Mouse (Mus musculus) heart, embryonic 12.5 days (tissue): ENCODE measurements around the gene Pde2a. TPM values are rescaled to one million over a fixed set of nuclear protein-coding genes. Genes with fewer than 3 reads are reported as not detected.
A peak's percentile ranks its signal among the peaks of the same experiment; 100 is the strongest.

Source experiments
- ATAC-seq: fragments of 200-750 bp; cut with Nextera tagmentation; 2 replicates; pipeline ENCODE4 v1.8.0; 2017; ENCODE audit warnings: moderate TSS enrichment, moderate library complexity; ENCODE audit not compliant: insufficient number of reproducible peaks, low FRiP score
- H3K27ac ChIP-seq: fragments of 300-500 bp; sonication (generic); 2 replicates; pipeline ENCODE4 v1.5.1; 2016; ENCODE audit warnings: mild to moderate bottlenecking, moderate library complexity; ENCODE audit not compliant: poor library complexity, severe bottlenecking
- H3K27me3 ChIP-seq: fragments of 300-500 bp; sonication (generic); replicated peaks from 2 replicates; pipeline ENCODE4 v1.6.1; 2016; ENCODE audit warnings: mild to moderate bottlenecking, moderate library complexity
- H3K36me3 ChIP-seq: fragments of 300-500 bp; sonication (generic); 2 replicates; pipeline ENCODE4 v1.6.1; 2016; ENCODE audit warnings: mild to moderate bottlenecking, moderate library complexity
- H3K4me1 ChIP-seq: fragments of 300-500 bp; sonication (generic); replicated peaks from 2 replicates; pipeline ENCODE4 v1.6.1; 2016; ENCODE audit warnings: mild to moderate bottlenecking
- H3K4me2 ChIP-seq: fragments of 300-500 bp; sonication (generic); 2 replicates; pipeline ENCODE4 v1.6.1; 2016; ENCODE audit warnings: mild to moderate bottlenecking, moderate library complexity
- H3K4me3 ChIP-seq: fragments of 300-500 bp; sonication (generic); 2 replicates; pipeline ENCODE4 v1.5.1; 2016; ENCODE audit warnings: mild to moderate bottlenecking
- H3K9ac ChIP-seq: fragments of 300-500 bp; sonication (generic); 2 replicates; pipeline ENCODE4 v1.6.1; 2016; ENCODE audit warnings: mild to moderate bottlenecking, moderate library complexity
- H3K9me3 ChIP-seq: fragments of 300-500 bp; sonication (generic); replicated peaks from 2 replicates; pipeline ENCODE4 v1.6.1; 2016; ENCODE audit warnings: mild to moderate bottlenecking, moderate library complexity
- WGBS: fragments of 180-500 bp; shearing (Covaris S2); methylation state at CpG from one replicate; pipeline ENCODE4 v1.1.7; 2016; 5-methylcytosine and 5-hydroxymethylcytosine counted together
- polyA plus RNA-seq: library from polyadenylated mRNA; unstranded; fragments of >200 nt; fragmentation: Nextera tagmentation; extraction: Ambion mirVana; gene quantifications from 2 replicates; pipeline ENCODE4 v1.2.1, GENCODE M21; 2016

Gene Pde2a
- polyA plus RNA-seq, 1 experiment from 2014 or later, result 6.2 TPM

DNA sequence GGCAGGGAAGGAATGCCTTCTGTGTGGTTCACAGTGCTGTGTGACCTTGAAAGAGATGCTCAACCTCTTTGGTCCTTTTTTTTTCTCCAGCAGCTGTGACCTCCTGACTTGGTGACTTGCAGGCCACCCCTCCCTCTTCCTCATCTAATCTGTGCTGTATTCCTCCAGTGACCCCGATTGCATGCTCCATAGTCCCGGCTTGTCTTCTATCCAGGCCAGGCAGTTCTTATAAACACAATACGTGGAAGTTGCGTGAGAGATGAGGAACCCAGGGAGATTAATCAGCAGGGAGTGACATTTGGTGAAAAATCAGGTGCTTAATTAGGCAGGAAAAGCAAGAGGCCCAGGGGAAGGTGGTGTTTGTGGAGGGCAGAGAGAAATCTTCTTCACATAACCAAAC, 69.5 kb downstream of the Pde2a start:
- ATAC-seq, result no peak

DNA sequence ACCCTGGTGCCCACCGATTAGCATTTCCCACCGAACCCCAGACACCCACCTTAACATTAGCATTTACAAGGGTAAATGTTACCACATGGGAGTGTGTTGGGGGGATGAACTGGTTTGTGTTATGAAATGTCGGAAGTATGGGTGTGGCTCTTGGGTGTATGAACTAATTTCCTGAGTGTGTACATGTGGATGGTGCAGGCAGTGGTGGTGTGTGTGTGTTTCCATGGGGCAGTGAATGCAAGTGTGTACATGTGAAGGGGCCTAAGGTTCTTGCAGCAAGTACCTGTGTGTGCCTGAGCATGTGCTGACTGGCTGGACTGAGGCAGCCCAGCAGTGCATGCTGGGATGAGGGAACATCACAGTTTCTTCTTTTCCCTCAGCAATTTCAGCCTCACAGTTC, 76.9 kb downstream of the Pde2a start:
- peaks cover 67% of the 10 kb centered on the region for H3K27me3 ChIP-seq

More for the DNA sequence above, 69.5 kb downstream of the Pde2a start:
- Histone ChIP-seq H3K27me3 (peaks cover 11% of the 10 kb centered on the region; the same call in 1 of the 2 replicates), H3K4me2 (no peak overlapping the region), H3K27ac (no peak overlapping the region), H3K9ac (no peak overlapping the region), H3K9me3 (peaks cover 4% of the 10 kb centered on the region; the same call in 1 of the 2 replicates), H3K4me3 (no peak overlapping the region), H3K36me3 (no peaks in the 10 kb centered on the region), H3K4me1 (no peaks in the 10 kb centered on the region)
- WGBS, result 40% methylated on average over 4 of the region's 4 CpGs

DNA sequence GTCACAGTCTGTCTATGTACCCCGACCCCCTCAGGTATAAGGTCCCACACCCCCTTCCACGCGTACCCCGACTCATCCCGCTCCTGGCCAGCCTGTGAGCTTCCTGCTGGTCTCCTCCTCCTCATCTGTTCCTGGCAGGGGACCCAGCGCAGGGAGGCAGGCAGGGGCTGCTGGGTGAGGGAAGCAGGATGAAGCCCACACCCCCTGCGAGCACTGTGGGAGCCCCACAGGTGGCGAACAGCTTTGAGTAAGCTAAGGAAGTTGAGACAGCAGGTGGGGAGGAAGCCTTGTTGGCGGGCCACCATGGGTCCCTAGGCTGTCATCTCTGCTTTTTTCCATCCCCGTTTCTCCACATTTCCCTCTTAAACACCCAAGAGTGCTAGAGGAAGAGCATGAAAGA, 77.8 kb downstream of the Pde2a start:
- H3K9me3 ChIP-seq, result no peaks in the 10 kb centered on the region
- H3K27ac ChIP-seq, result no peak overlapping the region
- 0 out of 2 replicates have a peak, but pooled peaks cover 4% of the 10 kb centered on the region for H3K4me1 ChIP-seq
- no peaks in the 10 kb centered on the region for H3K36me3 ChIP-seq
- H3K4me3 ChIP-seq, result no peak overlapping the region
- H3K27me3 ChIP-seq, result peaks cover 74% of the 10 kb centered on the region
- ATAC-seq, result no peak
- H3K4me2 ChIP-seq, result no peak overlapping the region
- 38% methylated on average over 10 of the region's 10 CpGs for WGBS
- H3K9ac ChIP-seq, result no peak overlapping the region

More for the DNA sequence above, 76.9 kb downstream of the Pde2a start:
- H3K36me3 ChIP-seq, result no peaks in the 10 kb centered on the region
- no peak overlapping the region for H3K4me2 ChIP-seq
- no peaks in the 10 kb centered on the region for H3K4me1 ChIP-seq
- ATAC-seq, result no peak
- no peaks in the 10 kb centered on the region for H3K9me3 ChIP-seq
- no peak overlapping the region for H3K4me3 ChIP-seq
- no peak overlapping the region for H3K9ac ChIP-seq
- whole genome bisulfite sequencing, result 76% methylated on average over 3 of the region's 3 CpGs
- H3K27ac ChIP-seq, result no peak overlapping the region

DNA sequence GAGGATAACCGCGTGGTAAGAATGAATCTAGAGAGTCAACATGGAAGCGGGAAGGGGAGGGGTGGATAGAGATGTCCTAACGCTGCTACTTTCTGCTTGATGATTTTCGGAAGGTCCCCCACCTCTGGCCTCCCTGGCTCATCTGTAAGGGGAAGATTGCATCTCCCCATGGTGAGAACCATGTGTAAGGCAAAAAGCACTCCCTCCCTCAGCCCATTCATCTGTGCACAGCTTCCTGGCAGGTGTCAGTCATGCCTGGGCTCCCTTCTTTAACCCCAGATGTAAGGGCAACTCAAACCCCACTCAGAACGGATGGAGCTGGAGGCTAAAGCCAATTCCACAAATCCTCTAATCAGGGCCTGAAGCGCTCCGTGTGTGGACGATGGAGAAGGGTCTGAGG, 78.2 kb downstream of the Pde2a start:
- no peak for ATAC-seq
- 69% methylated on average over 9 of the region's 9 CpGs for WGBS
- Histone ChIP-seq H3K27ac (no peak overlapping the region), H3K36me3 (no peaks in the 10 kb centered on the region), H3K9ac (no peak overlapping the region), H3K27me3 (peaks cover 79% of the 10 kb centered on the region), H3K4me3 (no peak overlapping the region), H3K4me2 (no peak overlapping the region), H3K9me3 (no peaks in the 10 kb centered on the region), H3K4me1 (peaks cover 8% of the 10 kb centered on the region; the same call in 1 of the 2 replicates)

DNA sequence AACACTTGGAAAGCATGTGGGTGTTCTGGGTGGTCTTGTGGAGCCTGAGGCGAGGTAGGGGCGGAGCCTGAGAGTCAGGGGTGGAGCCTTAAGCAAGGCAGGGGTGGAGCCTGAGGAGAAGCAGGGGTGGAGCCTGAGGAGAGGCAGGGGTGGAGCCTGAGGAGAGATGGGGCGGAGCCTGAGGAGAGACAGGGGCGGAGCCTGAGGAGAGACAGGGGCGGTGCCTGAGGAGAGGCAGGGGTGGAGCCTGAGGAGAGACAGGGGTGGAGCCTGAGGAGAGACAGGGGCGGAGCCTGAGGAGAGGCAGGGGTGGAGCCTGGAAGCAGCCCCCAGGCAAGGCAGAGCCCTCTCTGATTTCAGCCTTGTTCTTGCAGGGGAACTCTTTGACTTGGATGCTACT, 79.7 kb downstream of the Pde2a start:
- Histone ChIP-seq H3K36me3 (no peaks in the 10 kb centered on the region), H3K9me3 (no peaks in the 10 kb centered on the region), H3K27ac (no peak overlapping the region), H3K4me2 (no peak overlapping the region), H3K4me1 (peaks cover 10% of the 10 kb centered on the region; the same call in 1 of the 2 replicates), H3K9ac (no peak overlapping the region), H3K4me3 (no peak overlapping the region), H3K27me3 (peaks cover 83% of the 10 kb centered on the region)
- 66% methylated on average over 6 of the region's 6 CpGs for WGBS
- no peak for ATAC-seq

DNA sequence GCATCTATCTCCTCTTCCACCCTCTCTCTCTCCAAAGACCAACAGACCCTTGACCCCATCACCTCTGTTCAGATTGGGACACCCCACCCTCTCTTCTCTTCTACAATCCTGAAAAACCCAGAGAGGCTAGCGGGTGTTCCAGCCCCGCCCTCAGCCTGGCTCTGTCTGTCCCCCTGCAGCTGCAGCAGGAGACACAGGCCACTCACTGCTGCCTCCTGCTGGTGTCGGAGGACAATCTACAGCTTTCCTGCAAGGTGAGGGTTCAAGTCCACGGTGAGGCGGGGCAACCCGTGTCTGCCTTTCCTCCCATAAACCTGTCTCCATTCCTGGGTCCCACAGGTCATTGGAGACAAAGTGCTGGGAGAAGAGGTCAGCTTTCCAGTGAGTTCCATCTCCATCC, 80.2 kb downstream of the Pde2a start:
- Histone ChIP-seq H3K27ac (no peak overlapping the region), H3K9ac (no peak overlapping the region), H3K27me3 (peaks cover 79% of the 10 kb centered on the region), H3K4me3 (no peak overlapping the region), H3K9me3 (no peaks in the 10 kb centered on the region), H3K4me2 (no peak overlapping the region), H3K4me1 (peaks cover 10% of the 10 kb centered on the region; the same call in 1 of the 2 replicates), H3K36me3 (no peaks in the 10 kb centered on the region)
- WGBS, result 42% methylated on average over 6 of the region's 6 CpGs
- no peak for ATAC-seq

DNA sequence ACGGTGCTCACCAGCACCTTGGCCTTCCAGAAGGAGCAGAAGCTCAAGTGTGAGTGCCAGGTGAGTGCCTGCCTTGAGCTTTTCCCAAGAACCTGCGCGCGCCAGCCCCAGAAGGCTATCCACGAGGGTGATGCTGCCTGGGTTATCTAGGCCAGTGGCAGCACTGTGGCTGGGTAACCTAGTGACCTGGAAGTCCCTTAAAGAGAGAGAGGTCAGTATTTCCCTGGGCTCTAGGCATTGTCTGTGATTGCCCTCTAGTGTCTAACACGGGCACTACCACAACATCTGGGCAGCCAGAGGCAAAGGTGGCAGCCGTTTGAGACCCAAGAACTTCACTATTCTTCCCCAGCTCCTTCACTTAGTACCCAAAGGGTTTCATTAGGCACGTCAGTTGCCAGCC, 81.9 kb downstream of the Pde2a start:
- Histone ChIP-seq H3K9ac (no peak overlapping the region), H3K36me3 (no peaks in the 10 kb centered on the region), H3K9me3 (no peaks in the 10 kb centered on the region), H3K27me3 (peaks cover 62% of the 10 kb centered on the region), H3K27ac (no peak overlapping the region), H3K4me2 (no peak overlapping the region), H3K4me3 (no peak overlapping the region), H3K4me1 (peaks cover 10% of the 10 kb centered on the region; the same call in 1 of the 2 replicates)
- 18% methylated on average over 8 of the region's 8 CpGs for WGBS
- no peak for ATAC-seq

DNA sequence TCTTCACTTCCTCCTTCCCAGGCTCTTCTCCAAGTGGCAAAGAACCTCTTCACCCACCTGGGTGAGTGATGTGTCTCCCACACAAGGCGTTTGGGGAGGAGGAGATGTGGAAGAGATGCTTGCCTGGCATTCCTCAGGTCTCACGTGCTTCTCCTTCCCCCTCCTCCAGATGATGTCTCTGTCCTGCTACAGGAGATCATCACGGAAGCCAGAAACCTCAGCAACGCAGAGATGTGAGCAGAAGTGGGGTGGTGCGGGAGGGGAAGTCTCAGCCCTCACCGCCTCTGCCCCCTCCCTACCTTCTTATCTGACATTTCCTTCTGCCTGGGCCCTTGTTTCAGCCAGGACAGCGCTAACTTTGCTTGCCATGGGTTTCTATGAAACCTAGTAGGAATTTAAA, 82.3 kb downstream of the Pde2a start:
- Histone ChIP-seq H3K36me3 (no peaks in the 10 kb centered on the region), H3K4me2 (no peak overlapping the region), H3K27me3 (peaks cover 58% of the 10 kb centered on the region), H3K4me3 (no peak overlapping the region), H3K27ac (no peak overlapping the region), H3K4me1 (peaks cover 10% of the 10 kb centered on the region; the same call in 1 of the 2 replicates), H3K9me3 (no peaks in the 10 kb centered on the region), H3K9ac (no peak overlapping the region)
- ATAC-seq, result no peak
- 22% methylated on average over 7 of the region's 7 CpGs for WGBS

DNA sequence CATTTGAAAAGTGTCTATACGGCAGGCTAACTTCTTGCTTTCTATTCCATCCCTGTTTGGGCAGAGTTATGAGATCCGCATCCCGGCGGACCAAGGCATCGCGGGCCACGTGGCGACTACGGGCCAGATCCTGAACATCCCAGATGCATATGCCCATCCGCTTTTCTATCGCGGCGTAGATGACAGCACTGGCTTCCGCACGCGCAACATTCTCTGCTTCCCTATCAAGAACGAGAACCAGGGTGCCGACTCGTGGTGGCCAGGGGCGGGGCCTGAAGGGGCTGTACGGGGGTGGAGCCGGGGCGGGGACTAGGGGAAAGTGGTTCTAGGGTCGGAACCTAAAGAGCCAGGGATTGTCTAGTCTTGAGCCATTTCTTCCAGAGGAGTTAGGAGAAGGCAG, 83.0 kb downstream of the Pde2a start:
- peak overlapping the region; percentile 64 for H3K4me2 ChIP-seq
- peaks cover 10% of the 10 kb centered on the region; the same call in 1 of the 2 replicates for H3K4me1 ChIP-seq
- 5% methylated on average over 24 of the region's 24 CpGs for WGBS
- no peak; the same call in 1 of the 2 replicates for ATAC-seq
- no peaks in the 10 kb centered on the region for H3K9me3 ChIP-seq
- no peak overlapping the region for H3K9ac ChIP-seq
- H3K27ac ChIP-seq, result no peak overlapping the region
- peak overlapping the region; percentile 32 for H3K4me3 ChIP-seq
- no peaks in the 10 kb centered on the region for H3K36me3 ChIP-seq
- peaks cover 51% of the 10 kb centered on the region for H3K27me3 ChIP-seq

DNA sequence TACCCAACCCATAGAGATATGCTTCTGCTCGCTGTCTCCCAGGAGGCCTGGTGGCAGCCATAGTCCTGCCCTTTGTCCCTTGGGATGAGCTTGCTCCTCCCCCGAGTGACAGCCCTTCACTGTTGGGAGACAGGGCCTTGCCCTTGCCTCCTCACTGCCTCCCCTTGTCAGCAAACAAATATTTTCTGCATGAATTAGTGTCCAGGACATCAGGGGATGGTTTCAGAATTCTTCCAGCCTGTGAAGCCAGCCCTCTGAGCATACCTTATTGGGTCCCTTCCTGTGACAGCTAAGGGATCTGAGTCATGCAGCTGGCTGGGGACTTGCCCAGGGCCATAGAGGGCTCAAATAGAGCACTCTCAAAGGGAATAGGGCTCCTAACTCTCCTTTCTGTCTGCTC, 87.7 kb downstream of the Pde2a start:
- no peak overlapping the region for H3K27ac ChIP-seq
- H3K9ac ChIP-seq, result no peak overlapping the region
- no peak for ATAC-seq
- no peak overlapping the region for H3K4me3 ChIP-seq
- H3K4me1 ChIP-seq, result peaks cover 6% of the 10 kb centered on the region; the same call in 1 of the 2 replicates
- H3K27me3 ChIP-seq, result peaks cover 24% of the 10 kb centered on the region
- H3K9me3 ChIP-seq, result no peaks in the 10 kb centered on the region
- no peak overlapping the region for H3K4me2 ChIP-seq
- H3K36me3 ChIP-seq, result no peaks in the 10 kb centered on the region
- 56% methylated on average over 2 of the region's 2 CpGs for WGBS

DNA sequence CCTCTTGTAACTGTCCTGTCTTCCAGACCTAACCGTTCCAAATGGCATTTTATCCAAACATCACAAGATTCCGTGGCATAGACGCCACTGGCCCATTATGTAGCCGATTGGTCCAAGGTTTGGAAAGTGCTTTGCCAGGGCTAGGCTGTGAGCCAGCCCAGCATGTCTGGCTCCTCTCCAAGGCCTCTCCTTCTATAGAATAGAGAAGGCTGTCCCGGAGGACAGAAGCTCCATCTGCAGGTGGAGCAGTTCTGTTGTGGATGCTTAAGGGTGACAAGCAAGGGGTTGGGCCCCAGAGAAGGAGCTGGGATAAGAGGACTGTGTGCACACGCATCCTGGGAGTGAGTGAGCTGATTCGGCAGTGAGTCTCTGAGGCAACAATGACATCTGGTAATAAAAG, 92.2 kb downstream of the Pde2a start:
- H3K4me3 ChIP-seq, result no peak overlapping the region
- H3K4me1 ChIP-seq, result peaks cover 2% of the 10 kb centered on the region; the same call in 1 of the 2 replicates
- H3K9me3 ChIP-seq, result no peaks in the 10 kb centered on the region
- ATAC-seq, result no peak
- H3K27ac ChIP-seq, result no peak overlapping the region
- H3K9ac ChIP-seq, result no peak overlapping the region
- 70% methylated on average over 7 of the region's 7 CpGs for WGBS
- 0 out of 2 replicates have a peak, but pooled peaks cover 6% of the 10 kb centered on the region for H3K27me3 ChIP-seq
- H3K36me3 ChIP-seq, result no peaks in the 10 kb centered on the region
- H3K4me2 ChIP-seq, result no peak overlapping the region

DNA sequence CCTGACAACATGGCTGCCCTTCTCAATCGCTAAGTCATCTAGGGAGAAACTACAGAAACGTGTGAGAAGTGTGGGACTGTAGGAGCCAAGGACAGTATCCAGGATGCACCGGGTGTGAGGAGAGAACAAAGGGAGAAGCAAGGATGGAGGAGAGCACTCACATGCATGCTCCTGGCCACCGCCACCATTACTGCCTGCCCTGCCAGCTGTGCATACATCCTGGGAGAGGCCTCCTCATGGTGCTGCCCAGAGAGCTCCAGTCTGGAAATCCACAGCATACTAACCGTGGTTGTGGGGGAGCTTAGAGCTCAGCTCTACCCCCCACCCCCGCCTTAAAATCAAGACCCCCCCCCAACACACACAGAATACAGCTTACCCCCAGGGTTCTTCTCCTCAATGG, 93.3 kb downstream of the Pde2a start:
- Histone ChIP-seq H3K27me3 (0 out of 2 replicates have a peak, but pooled peaks cover 6% of the 10 kb centered on the region), H3K36me3 (no peaks in the 10 kb centered on the region), H3K27ac (no peak overlapping the region), H3K4me2 (no peak overlapping the region), H3K4me3 (no peak overlapping the region), H3K9me3 (no peaks in the 10 kb centered on the region), H3K9ac (no peak overlapping the region), H3K4me1 (peaks cover 2% of the 10 kb centered on the region; the same call in 1 of the 2 replicates)
- 78% methylated on average over 6 of the region's 6 CpGs for WGBS
- ATAC-seq, result no peak
